Mouse (Mus musculus): ENCODE measurements at regions not wholly inside any gene's neighbourhood (a gene's known extent, or its start where the extent isn't known, plus 50 kb on each side); places are given as distances from the start of the nearest gene placed in this dataset.
"Not testable (repeated sequence)": the region's sequence is repeated elsewhere in the genome, so short reads cannot be mapped to it uniquely, and the experiment has no call there.

DNA sequence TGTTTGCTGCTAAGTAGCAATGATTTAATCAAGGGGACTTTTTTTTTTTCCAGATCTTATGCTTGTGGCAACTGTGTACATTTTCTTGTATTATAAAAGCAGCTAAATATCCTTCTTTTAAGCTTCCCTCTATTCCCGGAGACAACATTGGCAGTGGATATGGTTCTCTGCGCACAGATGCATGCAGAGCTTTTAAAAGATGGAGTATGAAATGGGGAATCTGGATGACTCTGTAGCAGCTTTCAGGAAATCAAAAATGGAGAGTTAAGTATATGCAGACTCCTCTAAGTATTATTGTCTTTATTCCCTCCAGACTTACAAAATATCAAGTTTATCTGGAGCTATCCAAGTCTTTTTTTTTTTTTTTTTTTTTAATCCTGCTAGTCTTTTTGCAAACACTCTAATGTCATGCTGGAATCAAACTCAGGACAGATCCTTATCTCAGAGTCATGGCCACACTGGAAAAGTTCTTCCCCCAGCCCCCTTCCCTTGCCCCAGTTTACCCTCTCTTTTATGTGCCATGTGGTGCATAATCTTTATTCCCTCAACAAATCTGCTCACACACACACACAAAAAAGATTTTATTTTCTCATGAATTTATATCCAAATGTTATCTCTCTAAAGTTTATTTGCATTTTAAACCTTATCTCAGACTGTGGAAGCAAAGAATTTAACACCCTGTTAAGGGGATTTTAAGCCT lies 1080.3 kb upstream of the Cdh6 start:
- no peak for DNase-seq (ENCODE audit: low spot score)
- WGBS = 87% methylated on average over 2 of the region's 2 CpGs

DNA sequence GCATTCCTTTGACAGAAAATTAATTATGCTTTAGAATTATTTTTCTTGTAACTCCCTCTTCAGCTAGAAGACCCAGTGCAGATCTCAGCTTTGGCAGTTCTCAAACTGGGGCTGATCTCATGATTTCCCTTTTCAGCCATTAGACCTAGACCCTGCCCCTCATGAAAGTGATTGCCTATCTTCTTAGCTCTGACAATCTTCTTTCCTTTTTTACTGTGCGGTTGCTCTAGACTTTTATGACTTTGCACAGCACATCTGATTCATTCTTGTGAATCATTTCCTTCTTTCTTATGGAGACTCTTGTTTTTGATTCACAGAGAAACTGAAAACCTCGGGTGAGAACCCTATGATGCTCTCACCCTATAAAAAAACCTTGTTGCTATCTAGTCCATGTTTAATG lies 1078.3 kb upstream of the Cdh6 start:
- DNase-seq (ENCODE audit: low spot score) = no peak

More for the DNA sequence above, 1080.3 kb upstream of the Cdh6 start:
- H3K27ac ChIP-seq = no peak overlapping the region
- no peak for TF ChIP-seq CTCF (IDR thresholded peaks at IDR 0.05; ENCODE audit: low read depth)
- no peak overlapping the region for H3K4me2 ChIP-seq (ENCODE audit: low read depth, low read length)
- H3K4me1 ChIP-seq (ENCODE audit: insufficient read depth, low read length) = no peaks in the 10 kb centered on the region
- H3K27me3 ChIP-seq (ENCODE audit: insufficient read depth, low read length) = no peaks in the 10 kb centered on the region
- no peak overlapping the region for H3K9ac ChIP-seq (replicated peaks; ENCODE audit: low read length)
- H3K9me3 ChIP-seq (ENCODE audit: low read length) = no peaks in the 10 kb centered on the region
- no peak overlapping the region for H3K4me3 ChIP-seq (ENCODE audit: low read length)
- H3K36me3 ChIP-seq (ENCODE audit: insufficient read depth, low read length) = no peaks in the 10 kb centered on the region
- ATAC-seq = no peak

DNA sequence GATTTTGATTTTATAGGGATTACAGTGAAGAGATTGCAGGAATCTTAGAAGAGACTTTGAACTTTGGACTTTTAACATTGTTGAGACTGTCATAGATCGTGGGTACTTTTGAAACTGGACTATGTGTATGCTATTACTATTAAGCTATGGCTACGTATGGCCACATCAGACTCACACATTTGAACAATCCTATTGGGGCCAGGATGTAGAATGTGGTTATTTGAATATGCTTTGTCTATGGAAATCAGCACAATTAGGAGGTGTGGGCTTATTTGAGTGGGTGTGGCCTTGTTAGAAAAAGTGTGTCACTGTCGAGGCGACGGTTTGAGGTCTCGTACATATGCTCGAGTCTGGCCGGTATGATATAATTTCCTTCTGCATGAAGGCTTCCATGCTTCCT lies 1041.8 kb upstream of the Cdh6 start:
- H3K4me2 ChIP-seq (ENCODE audit: low read depth, low read length) = no peak overlapping the region
- no peaks in the 10 kb centered on the region for H3K4me1 ChIP-seq (ENCODE audit: insufficient read depth, low read length)
- WGBS = 77% methylated on average over 8 of the region's 8 CpGs
- no peaks in the 10 kb centered on the region for H3K27me3 ChIP-seq (ENCODE audit: insufficient read depth, low read length)
- no peaks in the 10 kb centered on the region for H3K36me3 ChIP-seq (ENCODE audit: insufficient read depth, low read length)
- DNase-seq (ENCODE audit: low spot score) (no peak), ATAC-seq (no peak)
- TF ChIP-seq CTCF (IDR thresholded peaks at IDR 0.05; ENCODE audit: low read depth) = no peak
- no peak overlapping the region for H3K9ac ChIP-seq (replicated peaks; ENCODE audit: low read length)
- H3K4me3 ChIP-seq (ENCODE audit: low read length) = no peak overlapping the region
- H3K27ac ChIP-seq = no peak overlapping the region
- no peaks in the 10 kb centered on the region for H3K9me3 ChIP-seq (ENCODE audit: low read length)

More for the DNA sequence above, 1078.3 kb upstream of the Cdh6 start:
- no peak for ATAC-seq
- WGBS = 72% methylated on average over 2 of the region's 2 CpGs
- no peak for TF ChIP-seq CTCF (IDR thresholded peaks at IDR 0.05; ENCODE audit: low read depth)
- no peak overlapping the region for H3K9ac ChIP-seq (replicated peaks; ENCODE audit: low read length)
- H3K27me3 ChIP-seq (ENCODE audit: insufficient read depth, low read length) = no peaks in the 10 kb centered on the region
- H3K4me3 ChIP-seq (ENCODE audit: low read length) = no peak overlapping the region
- no peaks in the 10 kb centered on the region for H3K4me1 ChIP-seq (ENCODE audit: insufficient read depth, low read length)
- no peak overlapping the region for H3K4me2 ChIP-seq (ENCODE audit: low read depth, low read length)
- no peak overlapping the region for H3K27ac ChIP-seq
- no peaks in the 10 kb centered on the region for H3K9me3 ChIP-seq (ENCODE audit: low read length)
- H3K36me3 ChIP-seq (ENCODE audit: insufficient read depth, low read length) = no peaks in the 10 kb centered on the region

DNA sequence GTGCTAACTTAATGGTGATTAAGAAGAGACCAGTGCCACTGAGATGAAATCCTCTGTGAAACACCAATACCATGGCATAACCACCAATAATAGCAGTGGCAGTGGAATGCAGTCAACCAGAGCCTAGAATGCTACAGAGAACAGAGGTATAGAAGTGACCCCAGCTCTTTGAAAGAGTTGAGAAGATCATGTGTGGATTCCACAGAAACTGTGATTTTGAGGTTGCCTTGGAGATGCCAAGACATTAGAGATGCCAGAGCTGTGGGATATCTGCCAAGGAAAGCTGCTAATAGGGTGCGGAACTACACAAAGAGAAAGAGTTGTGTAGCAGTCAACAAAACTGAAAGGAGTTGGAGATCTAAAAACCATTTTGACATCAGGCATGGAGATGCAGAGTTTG lies 1041.3 kb upstream of the Cdh6 start:
- H3K36me3 ChIP-seq (ENCODE audit: insufficient read depth, low read length) = no peaks in the 10 kb centered on the region
- no peak overlapping the region for H3K4me3 ChIP-seq (ENCODE audit: low read length)
- H3K27me3 ChIP-seq (ENCODE audit: insufficient read depth, low read length) = no peaks in the 10 kb centered on the region
- H3K9ac ChIP-seq (replicated peaks; ENCODE audit: low read length) = no peak overlapping the region
- no peak overlapping the region for H3K4me2 ChIP-seq (ENCODE audit: low read depth, low read length)
- 50% methylated on average over 1 of the region's 1 CpGs for WGBS
- TF ChIP-seq CTCF (IDR thresholded peaks at IDR 0.05; ENCODE audit: low read depth) = no peak
- H3K9me3 ChIP-seq (ENCODE audit: low read length) = no peaks in the 10 kb centered on the region
- H3K4me1 ChIP-seq (ENCODE audit: insufficient read depth, low read length) = no peaks in the 10 kb centered on the region
- DNase-seq (ENCODE audit: low spot score) = peak; percentile 55
- peak; percentile 74 for ATAC-seq
- no peak overlapping the region for H3K27ac ChIP-seq

DNA sequence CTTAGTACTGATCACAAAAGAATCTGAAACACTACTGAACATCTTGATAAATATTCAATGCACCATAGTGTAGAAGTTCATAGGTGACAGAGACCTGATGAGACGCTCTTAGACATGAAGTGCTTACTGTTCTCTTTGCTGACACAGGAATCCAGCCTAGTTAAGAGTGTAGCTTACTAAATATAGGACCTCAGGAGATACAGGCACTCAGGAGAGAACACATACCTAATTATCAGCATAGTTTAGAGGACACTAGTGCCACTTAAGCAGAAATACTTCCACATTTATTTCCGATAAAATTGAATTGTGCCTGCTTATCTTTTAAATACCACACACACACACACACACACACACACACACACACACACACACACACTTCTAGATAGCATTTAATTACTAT lies 1004.0 kb upstream of the Cdh6 start:
- no peaks in the 10 kb centered on the region for H3K4me1 ChIP-seq (ENCODE audit: insufficient read depth, low read length)
- no peak overlapping the region for H3K9ac ChIP-seq (replicated peaks; ENCODE audit: low read length)
- no peak overlapping the region for H3K4me3 ChIP-seq (ENCODE audit: low read length)
- H3K4me2 ChIP-seq (ENCODE audit: low read depth, low read length) = no peak overlapping the region
- 87% methylated on average over 2 of the region's 2 CpGs for WGBS
- H3K9me3 ChIP-seq (ENCODE audit: low read length) = no peaks in the 10 kb centered on the region
- ATAC-seq (no peak), DNase-seq (ENCODE audit: low spot score) (no peak)
- H3K27ac ChIP-seq = no peak overlapping the region
- no peaks in the 10 kb centered on the region for H3K27me3 ChIP-seq (ENCODE audit: insufficient read depth, low read length)
- no peak for TF ChIP-seq CTCF (IDR thresholded peaks at IDR 0.05; ENCODE audit: low read depth)
- H3K36me3 ChIP-seq (ENCODE audit: insufficient read depth, low read length) = no peaks in the 10 kb centered on the region

DNA sequence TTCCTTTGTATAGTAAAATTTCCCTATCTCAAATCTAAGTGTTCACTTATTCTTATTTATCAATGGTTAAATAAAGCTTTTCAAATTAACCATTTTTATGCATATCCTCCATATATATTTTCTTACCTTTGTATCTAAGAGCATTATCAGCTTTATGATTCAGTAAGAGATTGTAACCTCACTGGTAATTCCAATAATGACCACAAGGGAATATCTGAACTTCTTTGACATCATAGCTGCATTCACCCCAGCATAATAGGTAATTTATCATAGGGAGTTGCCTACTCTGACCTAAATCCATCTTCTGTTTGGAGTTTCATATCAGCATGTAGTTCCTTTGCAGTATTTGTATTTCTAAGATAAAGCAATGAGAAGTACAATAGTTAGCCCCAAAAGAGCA lies 963.9 kb upstream of the Cdh6 start:
- peak; percentile 27; the same call in 1 of the 2 replicates for TF ChIP-seq CTCF (IDR thresholded peaks at IDR 0.05; ENCODE audit: low read depth)
- H3K27me3 ChIP-seq (ENCODE audit: insufficient read depth, low read length) = no peaks in the 10 kb centered on the region
- no peak for ATAC-seq
- no peak overlapping the region for H3K9ac ChIP-seq (replicated peaks; ENCODE audit: low read length)
- H3K27ac ChIP-seq = no peak overlapping the region
- no peak for DNase-seq (ENCODE audit: low spot score)
- H3K9me3 ChIP-seq (ENCODE audit: low read length) = no peaks in the 10 kb centered on the region
- H3K4me2 ChIP-seq (ENCODE audit: low read depth, low read length) = no peak overlapping the region
- H3K36me3 ChIP-seq (ENCODE audit: insufficient read depth, low read length) = no peaks in the 10 kb centered on the region
- H3K4me3 ChIP-seq (ENCODE audit: low read length) = no peak overlapping the region
- H3K4me1 ChIP-seq (ENCODE audit: insufficient read depth, low read length) = no peaks in the 10 kb centered on the region

DNA sequence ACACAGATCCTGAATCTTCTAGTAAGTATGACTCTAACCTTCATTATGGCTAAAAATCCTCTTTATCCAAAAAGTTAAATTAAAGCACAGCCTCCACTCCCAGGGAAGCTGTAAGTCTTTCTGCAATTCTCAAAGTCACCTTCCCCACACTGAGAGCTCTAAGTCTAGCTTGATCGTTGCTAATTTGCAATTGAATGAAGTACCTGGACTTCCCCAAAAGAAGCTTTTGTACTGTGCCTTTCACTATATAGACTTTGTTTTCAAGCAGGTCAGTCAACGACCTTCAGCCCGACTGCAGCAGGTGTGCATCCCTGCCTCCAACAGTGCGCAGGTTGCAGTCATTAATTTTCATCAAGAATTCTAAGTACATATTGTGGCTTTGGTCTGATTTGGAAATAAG lies 950.4 kb upstream of the Cdh6 start:
- no peaks in the 10 kb centered on the region for H3K36me3 ChIP-seq (ENCODE audit: insufficient read depth, low read length)
- WGBS = 86% methylated on average over 4 of the region's 4 CpGs
- H3K27ac ChIP-seq = no peak overlapping the region
- no peak for TF ChIP-seq CTCF (IDR thresholded peaks at IDR 0.05; ENCODE audit: low read depth)
- H3K9ac ChIP-seq (replicated peaks; ENCODE audit: low read length) = no peak overlapping the region
- no peaks in the 10 kb centered on the region for H3K4me1 ChIP-seq (ENCODE audit: insufficient read depth, low read length)
- H3K4me2 ChIP-seq (ENCODE audit: low read depth, low read length) = no peak overlapping the region
- DNase-seq (ENCODE audit: low spot score) (no peak), ATAC-seq (no peak)
- no peaks in the 10 kb centered on the region for H3K9me3 ChIP-seq (ENCODE audit: low read length)
- H3K4me3 ChIP-seq (ENCODE audit: low read length) = no peak overlapping the region
- H3K27me3 ChIP-seq (ENCODE audit: insufficient read depth, low read length) = no peaks in the 10 kb centered on the region

DNA sequence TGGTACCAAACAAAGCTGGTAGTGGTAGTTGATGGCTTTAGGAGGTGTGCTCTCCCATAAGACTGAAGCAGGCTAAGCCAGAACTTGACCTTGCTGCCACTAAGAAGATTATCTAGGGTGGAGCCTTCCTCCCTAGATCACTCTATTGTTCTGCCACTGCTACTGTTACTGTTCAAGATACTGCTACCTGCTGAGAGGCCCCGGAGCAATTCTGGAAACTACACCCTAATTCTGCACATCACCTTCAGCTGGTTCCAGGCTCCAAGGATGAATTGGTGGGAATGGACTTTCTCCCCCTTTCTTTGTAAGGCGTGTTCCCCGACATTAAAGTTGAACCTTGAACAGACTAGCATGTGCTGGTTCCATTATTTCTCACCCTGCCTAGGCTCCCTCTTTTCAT lies 944.8 kb upstream of the Cdh6 start:
- WGBS = 89% methylated on average over 3 of the region's 3 CpGs
- not testable (repeated sequence) for ATAC-seq; H3K36me3 ChIP-seq (ENCODE audit: insufficient read depth, low read length); H3K4me3 ChIP-seq (ENCODE audit: low read length); H3K27me3 ChIP-seq (ENCODE audit: insufficient read depth, low read length); H3K27ac ChIP-seq; DNase-seq (ENCODE audit: low spot score); H3K9me3 ChIP-seq (ENCODE audit: low read length); H3K4me1 ChIP-seq (ENCODE audit: insufficient read depth, low read length); H3K9ac ChIP-seq (replicated peaks; ENCODE audit: low read length); H3K4me2 ChIP-seq (ENCODE audit: low read depth, low read length)

Measured in hindbrain, postnatal 0 days (tissue).